Mouse (Mus musculus): ENCODE results near the gene Nrxn1.

Nrxn1 gene

GRCm38 (mm10) chr17:91093042-91093080 lies at the start of gene Nrxn1:
Gene Nrxn1 (minus strand): TSS chr17:91093071.
- no peak for DNase-seq

- no peak for DNase-seq
Observed at GRCm38 (mm10) chr17:91136859-91137258, 44.0 kb upstream of the Nrxn1 start.

- DNase-seq = no peak
Observed at GRCm38 (mm10) chr17:91112880-91113628, 20.2 kb upstream of the Nrxn1 start.

GRCm38 (mm10) chr17:91112085-91112484 lies 19.2 kb upstream of the Nrxn1 start:
- DNase-seq = no peak

GRCm38 (mm10) chr17:91093081-91093875 lies 407 bp upstream of the Nrxn1 start:
- no peak for DNase-seq

GRCm38 (mm10) chr17:91092421-91093041 lies 340 bp downstream of the Nrxn1 start:
- DNase-seq = peak; percentile 44

- DNase-seq = no peak
Observed at GRCm38 (mm10) chr17:91090631-91091030, 2.2 kb downstream of the Nrxn1 start.

- no peak for DNase-seq
Observed at GRCm38 (mm10) chr17:91088991-91089390, 3.9 kb downstream of the Nrxn1 start.

GRCm38 (mm10) chr17:91088037-91088715 lies 4.7 kb downstream of the Nrxn1 start:
- DNase-seq = no peak

GRCm38 (mm10) chr17:91086412-91086811 lies 6.5 kb downstream of the Nrxn1 start:
- no peak for DNase-seq

- DNase-seq = no peak
Observed at GRCm38 (mm10) chr17:91085416-91085815, 7.5 kb downstream of the Nrxn1 start.

GRCm38 (mm10) chr17:91079096-91079495 lies 13.8 kb downstream of the Nrxn1 start:
- DNase-seq = no peak

GRCm38 (mm10) chr17:91074780-91075179 lies 18.1 kb downstream of the Nrxn1 start:
- DNase-seq = no peak

GRCm38 (mm10) chr17:91033466-91033865 lies 59.4 kb downstream of the Nrxn1 start:
- DNase-seq = no peak

- peak; percentile 26 for DNase-seq
Observed at GRCm38 (mm10) chr17:91025061-91025623, 67.7 kb downstream of the Nrxn1 start.

GRCm38 (mm10) chr17:91007385-91008089 lies 85.3 kb downstream of the Nrxn1 start:
- no peak for DNase-seq

- DNase-seq = no peak
Observed at GRCm38 (mm10) chr17:91000389-91000788, 92.5 kb downstream of the Nrxn1 start.

- peak; percentile 25 for DNase-seq
Observed at GRCm38 (mm10) chr17:90999667-91000154, 93.2 kb downstream of the Nrxn1 start.

GRCm38 (mm10) chr17:90997714-90998113 lies 95.2 kb downstream of the Nrxn1 start:
- DNase-seq = no peak

- no peak for DNase-seq
Observed at GRCm38 (mm10) chr17:90995436-90995835, 97.4 kb downstream of the Nrxn1 start.

GRCm38 (mm10) chr17:90994247-90994646 lies 98.6 kb downstream of the Nrxn1 start:
- DNase-seq = no peak

- DNase-seq = peak; percentile 2
Observed at GRCm38 (mm10) chr17:90990747-90991146, 102.1 kb downstream of the Nrxn1 start.

Measured in lung, postnatal 36 days (tissue).